Mouse (Mus musculus) hindbrain, embryonic 14.5 days (tissue): ENCODE measurements around the gene Ak7. TPM values are rescaled to one million over a fixed set of nuclear protein-coding genes. Genes with fewer than 3 reads are reported as not detected.

ENCODE experiments used
- ATAC-seq: fragments of 200-750 bp; cut with Nextera tagmentation; 2 replicates; pipeline ENCODE4 v1.8.0; 2017; ENCODE audit warnings: moderate number of reproducible peaks, mild to moderate bottlenecking, moderate TSS enrichment, moderate library complexity; ENCODE audit not compliant: low FRiP score
- DNase-seq: peaks from one replicate; pipeline ENCODE4 v3.0.0-alpha.2; 2015; ENCODE audit warnings: low spot score
- H3K27ac ChIP-seq: fragments of 300-500 bp; sonication (generic); 2 replicates; pipeline ENCODE4 v1.5.1; 2014; ENCODE audit warnings: mild to moderate bottlenecking, moderate library complexity
- H3K27me3 ChIP-seq: fragments of 300-500 bp; sonication (generic); 2 replicates; pipeline ENCODE4 v1.6.1; 2014; ENCODE audit warnings: mild to moderate bottlenecking, low read length, mixed read lengths; ENCODE audit not compliant: control insufficient read depth, insufficient read depth
- H3K36me3 ChIP-seq: fragments of 300-500 bp; sonication (generic); replicated peaks from 2 replicates; pipeline ENCODE4 v1.6.1; 2014; ENCODE audit not compliant: control insufficient read depth, insufficient read depth
- H3K4me1 ChIP-seq: fragments of 300-500 bp; sonication (generic); replicated peaks from 2 replicates; pipeline ENCODE4 v1.6.1; 2014; ENCODE audit warnings: antibody characterized with exemption, low read length, mixed read lengths; ENCODE audit not compliant: control insufficient read depth, insufficient read depth
- H3K4me2 ChIP-seq: fragments of 300-500 bp; sonication (generic); replicated peaks from 2 replicates; pipeline ENCODE4 v1.6.1; 2014; ENCODE audit warnings: mild to moderate bottlenecking, moderate library complexity
- H3K4me3 ChIP-seq: fragments of 300-500 bp; sonication (generic); replicated peaks from 2 replicates; pipeline ENCODE4 v1.5.1; 2014; ENCODE audit warnings: mild to moderate bottlenecking, low read length
- H3K9ac ChIP-seq: fragments of 300-500 bp; sonication (generic); 2 replicates; pipeline ENCODE4 v1.6.1; 2014
- H3K9me3 ChIP-seq: fragments of 300-500 bp; sonication (generic); 2 replicates; pipeline ENCODE4 v1.6.1; 2016; ENCODE audit warnings: low read length; ENCODE audit not compliant: control insufficient read depth
- WGBS: fragments of 180-500 bp; shearing (Covaris S2); extraction: QIAGEN DNeasy Blood & Tissue Kit; methylation state at CpG from one replicate; pipeline ENCODE4 v1.1.7; 2014; 5-methylcytosine and 5-hydroxymethylcytosine counted together
- polyA plus RNA-seq: library from polyadenylated mRNA; unstranded; fragments of >200 nt; fragmentation: Nextera tagmentation; extraction: Ambion mirVana; gene quantifications from 2 replicates; pipeline ENCODE4 v1.2.1, GENCODE M21; 2014

Gene Ak7
- 1.2 and 1.9 TPM in 2 replicates for polyA plus RNA-seq

GRCm38 (mm10) chr12:105705799-105706487 lies at the start of gene Ak7:
Ak7 (plus strand) TSS chr12:105705976.
- Histone ChIP-seq H3K9ac (no peak within 1 kb of the TSS), H3K4me2 (peak within 1 kb of the TSS; percentile 16; the same call in 1 of the 2 replicates), H3K9me3 (no peaks in the 10 kb centered on the region), H3K27me3 (no peaks in the 10 kb centered on the region), H3K27ac (no peak within 1 kb of the TSS), H3K4me1 (0 out of 2 replicates have a peak, but pooled peaks cover 4% of the 10 kb centered on the region), H3K36me3 (peaks cover 14% of the 10 kb centered on the region), H3K4me3 (no peak within 1 kb of the TSS)
- DNase-seq (no peak), ATAC-seq (peak; percentile 31; the same call in 1 of the 2 replicates)
- WGBS: 12% methylated on average over 22 of the region's 22 CpGs

GRCm38 (mm10) chr12:105676274-105676673 lies 29.5 kb upstream of the Ak7 start:
- H3K4me2 ChIP-seq: no peak overlapping the region
- no peak overlapping the region for H3K27ac ChIP-seq
- H3K9me3 ChIP-seq: no peaks in the 10 kb centered on the region
- no peak for DNase-seq
- 90% methylated on average over 8 of the region's 8 CpGs for WGBS
- no peak overlapping the region for H3K9ac ChIP-seq
- H3K4me3 ChIP-seq: no peak overlapping the region
- H3K4me1 ChIP-seq: no peaks in the 10 kb centered on the region; the same call in 1 of the 2 replicates
- H3K27me3 ChIP-seq: no peaks in the 10 kb centered on the region
- peaks cover 22% of the 10 kb centered on the region for H3K36me3 ChIP-seq
- no peak for ATAC-seq

GRCm38 (mm10) chr12:105678211-105678610 lies 27.6 kb upstream of the Ak7 start:
- Histone ChIP-seq H3K36me3 (peaks cover 12% of the 10 kb centered on the region), H3K27me3 (no peaks in the 10 kb centered on the region), H3K4me2 (no peak overlapping the region), H3K4me3 (no peak overlapping the region), H3K9ac (no peak overlapping the region), H3K27ac (no peak overlapping the region), H3K4me1 (peaks cover 9% of the 10 kb centered on the region), H3K9me3 (no peaks in the 10 kb centered on the region)
- DNase-seq (no peak), ATAC-seq (no peak)
- WGBS: 95% methylated on average over 7 of the region's 7 CpGs

- no peak for ATAC-seq
Measured at GRCm38 (mm10) chr12:105678762-105679161, 27.0 kb upstream of the Ak7 start.

GRCm38 (mm10) chr12:105683933-105684901 lies 21.6 kb upstream of the Ak7 start, which contains the start of gene Gskip:
Gskip (plus strand) TSS chr12:105684829.
- 2% methylated on average over 40 of the region's 41 CpGs for WGBS
- ATAC-seq (peak; percentile 47), DNase-seq (peak; percentile 57)
- Histone ChIP-seq H3K4me1 (peaks cover 31% of the 10 kb centered on the region), H3K9ac (peak within 1 kb of the TSS; percentile 82), H3K9me3 (no peaks in the 10 kb centered on the region), H3K27me3 (no peaks in the 10 kb centered on the region), H3K4me3 (peak within 1 kb of the TSS; percentile 86), H3K36me3 (peaks cover 7% of the 10 kb centered on the region), H3K4me2 (peak within 1 kb of the TSS; percentile 84), H3K27ac (peak within 1 kb of the TSS; percentile 95)

More at GRCm38 (mm10) chr12:105678762-105679161, 27.0 kb upstream of the Ak7 start:
- peaks cover 7% of the 10 kb centered on the region for H3K36me3 ChIP-seq
- no peak overlapping the region for H3K27ac ChIP-seq
- H3K27me3 ChIP-seq: no peaks in the 10 kb centered on the region
- no peak overlapping the region for H3K4me3 ChIP-seq
- no peak overlapping the region for H3K9ac ChIP-seq
- H3K4me2 ChIP-seq: no peak overlapping the region
- no peak for DNase-seq
- no peaks in the 10 kb centered on the region for H3K9me3 ChIP-seq
- WGBS: 93% methylated on average over 3 of the region's 3 CpGs
- H3K4me1 ChIP-seq: peaks cover 15% of the 10 kb centered on the region

GRCm38 (mm10) chr12:105685001-105685691 lies 20.6 kb upstream of the Ak7 start, which contains the start of gene Atg2b:
Atg2b (minus strand) TSS chr12:105685211.
- Histone ChIP-seq H3K9ac (peak within 1 kb of the TSS; percentile 82), H3K4me3 (peak within 1 kb of the TSS; percentile 86), H3K4me1 (peaks cover 31% of the 10 kb centered on the region), H3K27me3 (no peaks in the 10 kb centered on the region), H3K36me3 (peaks cover 17% of the 10 kb centered on the region), H3K27ac (peak within 1 kb of the TSS; percentile 95), H3K4me2 (peak within 1 kb of the TSS; percentile 84), H3K9me3 (no peaks in the 10 kb centered on the region)
- WGBS: 3% methylated on average over 70 of the region's 73 CpGs
- ATAC-seq: peak; percentile 92
- peak; percentile 99 for DNase-seq

GRCm38 (mm10) chr12:105686791-105687190 lies 19.0 kb upstream of the Ak7 start:
- H3K36me3 ChIP-seq: peaks cover 30% of the 10 kb centered on the region
- H3K9me3 ChIP-seq: no peaks in the 10 kb centered on the region
- no peak overlapping the region for H3K4me3 ChIP-seq
- peak overlapping the region; percentile 84; the same call in 1 of the 2 replicates for H3K4me2 ChIP-seq
- no peak overlapping the region for H3K27ac ChIP-seq
- H3K9ac ChIP-seq: no peak overlapping the region
- 94% methylated on average over 3 of the region's 3 CpGs for WGBS
- H3K27me3 ChIP-seq: no peaks in the 10 kb centered on the region
- no peak for ATAC-seq
- no peak for DNase-seq
- peaks cover 31% of the 10 kb centered on the region for H3K4me1 ChIP-seq

- no peak overlapping the region for H3K4me3 ChIP-seq
- H3K4me1 ChIP-seq: peaks cover 29% of the 10 kb centered on the region
- DNase-seq (no peak), ATAC-seq (no peak)
- H3K9me3 ChIP-seq: no peaks in the 10 kb centered on the region
- no peaks in the 10 kb centered on the region for H3K27me3 ChIP-seq
- H3K27ac ChIP-seq: no peak overlapping the region
- 88% methylated on average over 4 of the region's 4 CpGs for WGBS
- H3K4me2 ChIP-seq: no peak overlapping the region
- H3K36me3 ChIP-seq: peaks cover 36% of the 10 kb centered on the region
- H3K9ac ChIP-seq: no peak overlapping the region
Measured at GRCm38 (mm10) chr12:105687416-105687815, 18.4 kb upstream of the Ak7 start.
